Mouse (Mus musculus): Measurements from ENCODE around the gene Abhd10. TPM values are rescaled to one million over a fixed set of nuclear protein-coding genes. Genes with fewer than 3 reads are reported as not detected.

Abhd10 gene
- polyA plus RNA-seq, 1 experiment from 2014 or later, result 35.2 TPM

DNA sequence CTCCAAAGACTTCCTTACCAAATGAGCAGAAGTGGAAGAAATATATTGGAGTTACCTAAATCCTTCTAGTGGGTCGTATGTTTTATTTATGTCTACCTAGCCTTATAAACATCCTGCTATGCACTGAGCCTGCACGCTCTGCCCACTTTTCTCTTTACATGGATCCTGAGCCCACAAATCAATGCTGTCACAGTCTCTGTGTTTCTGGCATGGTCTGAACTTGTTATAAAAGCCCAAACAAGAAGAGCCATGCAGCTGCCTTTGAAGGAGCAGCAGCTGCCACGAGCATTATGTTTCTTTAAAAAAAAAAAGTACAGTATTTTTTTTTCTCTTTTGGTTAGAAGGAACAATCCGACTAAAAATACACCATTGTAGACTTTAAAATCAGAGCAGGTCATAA, 24.7 kb upstream of the Abhd10 start:
- H3K27ac ChIP-seq (ENCODE audit: low read length), result no peak overlapping the region
- H3K36me3 ChIP-seq (ENCODE audit: control insufficient read depth, insufficient read depth, low read length), result 0 out of 2 replicates have a peak, but pooled peaks cover 4% of the 10 kb centered on the region
- no peak overlapping the region for H3K4me3 ChIP-seq (ENCODE audit: low read length)
- ATAC-seq, result no peak
- 48% methylated on average over 4 of the region's 4 CpGs for WGBS
- no peak overlapping the region for H3K4me2 ChIP-seq (ENCODE audit: low read depth, low read length)
- H3K4me1 ChIP-seq (ENCODE audit: control insufficient read depth, insufficient read depth, low read length), result no peaks in the 10 kb centered on the region
- no peaks in the 10 kb centered on the region for H3K9me3 ChIP-seq (ENCODE audit: control insufficient read depth, low read length)
- no peaks in the 10 kb centered on the region for H3K27me3 ChIP-seq (replicated peaks; ENCODE audit: control insufficient read depth, insufficient read depth, low read length)
- H3K9ac ChIP-seq (ENCODE audit: low read depth, low read length), result no peak overlapping the region

DNA sequence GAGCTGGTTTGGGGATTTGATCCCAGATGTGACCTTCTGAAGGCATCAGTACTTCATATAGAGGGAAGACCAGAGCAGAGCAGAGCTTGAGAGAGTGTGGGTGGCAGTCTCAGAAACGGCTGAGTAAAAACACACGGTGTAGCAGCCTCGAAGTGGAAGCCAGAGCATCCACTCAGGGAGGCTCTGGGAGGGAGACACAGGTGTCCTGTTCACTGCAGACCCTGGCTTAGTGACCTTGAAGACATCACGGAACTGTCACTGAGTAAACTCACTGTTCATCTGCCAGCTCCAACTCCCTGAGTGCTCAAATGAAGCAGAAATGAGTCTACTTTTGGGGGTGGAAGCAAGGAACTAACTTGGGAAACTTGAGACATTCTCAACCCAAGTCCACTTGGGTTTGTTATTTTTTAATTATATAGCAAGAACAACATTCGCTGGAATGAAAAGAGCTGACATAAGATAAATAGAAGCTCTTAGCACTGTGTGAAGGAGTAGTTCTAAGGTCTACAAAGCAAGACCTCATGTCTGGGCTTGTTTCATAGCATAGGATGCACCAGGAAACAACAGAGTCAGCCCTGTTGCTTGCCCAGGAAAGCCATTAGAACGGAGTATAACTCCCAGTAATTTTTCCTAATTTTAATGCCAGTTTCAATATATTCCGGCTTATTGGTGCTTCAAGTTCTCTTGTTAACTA, 23.2 kb upstream of the Abhd10 start:
- 73% methylated on average over 7 of the region's 7 CpGs for WGBS

DNA sequence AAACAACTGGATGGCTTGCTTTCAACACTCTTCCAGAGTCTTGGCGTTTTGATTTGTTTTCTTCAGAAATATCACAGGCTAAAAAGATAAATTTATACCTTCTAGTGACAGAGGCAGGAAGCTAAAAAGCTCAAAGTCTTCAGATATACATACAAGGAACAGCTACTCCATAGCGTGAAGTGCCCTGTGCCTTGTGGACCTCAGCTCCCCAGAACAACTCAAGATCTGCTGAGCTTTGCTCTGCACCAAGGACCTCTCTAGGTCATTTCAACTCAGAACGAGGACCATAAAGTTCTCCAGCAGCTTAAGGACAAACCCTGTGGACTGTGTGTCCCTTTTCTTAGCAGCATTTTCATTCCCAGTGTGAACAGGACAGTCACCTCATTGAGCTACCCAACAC, 22.3 kb upstream of the Abhd10 start:
- no peak overlapping the region for H3K4me3 ChIP-seq (ENCODE audit: low read length)
- H3K4me2 ChIP-seq (ENCODE audit: low read depth, low read length), result no peak overlapping the region
- ATAC-seq, result no peak
- H3K4me1 ChIP-seq (ENCODE audit: control insufficient read depth, insufficient read depth, low read length), result no peaks in the 10 kb centered on the region
- no peak overlapping the region for H3K27ac ChIP-seq (ENCODE audit: low read length)
- H3K9me3 ChIP-seq (ENCODE audit: control insufficient read depth, low read length), result no peaks in the 10 kb centered on the region
- 84% methylated on average over 3 of the region's 3 CpGs for WGBS
- 0 out of 2 replicates have a peak, but pooled peaks cover 4% of the 10 kb centered on the region for H3K36me3 ChIP-seq (ENCODE audit: control insufficient read depth, insufficient read depth, low read length)
- no peaks in the 10 kb centered on the region for H3K27me3 ChIP-seq (replicated peaks; ENCODE audit: control insufficient read depth, insufficient read depth, low read length)
- no peak overlapping the region for H3K9ac ChIP-seq (ENCODE audit: low read depth, low read length)

More for the DNA sequence above, 23.2 kb upstream of the Abhd10 start:
- Histone ChIP-seq H3K9ac (ENCODE audit: low read depth, low read length) (no peak overlapping the region), H3K9me3 (ENCODE audit: control insufficient read depth, low read length) (no peaks in the 10 kb centered on the region), H3K27ac (ENCODE audit: low read length) (no peak overlapping the region), H3K27me3 (replicated peaks; ENCODE audit: control insufficient read depth, insufficient read depth, low read length) (no peaks in the 10 kb centered on the region), H3K4me3 (ENCODE audit: low read length) (no peak overlapping the region), H3K4me1 (ENCODE audit: control insufficient read depth, insufficient read depth, low read length) (no peaks in the 10 kb centered on the region), H3K4me2 (ENCODE audit: low read depth, low read length) (no peak overlapping the region), H3K36me3 (ENCODE audit: control insufficient read depth, insufficient read depth, low read length) (0 out of 2 replicates have a peak, but pooled peaks cover 4% of the 10 kb centered on the region)
- no peak for ATAC-seq

DNA sequence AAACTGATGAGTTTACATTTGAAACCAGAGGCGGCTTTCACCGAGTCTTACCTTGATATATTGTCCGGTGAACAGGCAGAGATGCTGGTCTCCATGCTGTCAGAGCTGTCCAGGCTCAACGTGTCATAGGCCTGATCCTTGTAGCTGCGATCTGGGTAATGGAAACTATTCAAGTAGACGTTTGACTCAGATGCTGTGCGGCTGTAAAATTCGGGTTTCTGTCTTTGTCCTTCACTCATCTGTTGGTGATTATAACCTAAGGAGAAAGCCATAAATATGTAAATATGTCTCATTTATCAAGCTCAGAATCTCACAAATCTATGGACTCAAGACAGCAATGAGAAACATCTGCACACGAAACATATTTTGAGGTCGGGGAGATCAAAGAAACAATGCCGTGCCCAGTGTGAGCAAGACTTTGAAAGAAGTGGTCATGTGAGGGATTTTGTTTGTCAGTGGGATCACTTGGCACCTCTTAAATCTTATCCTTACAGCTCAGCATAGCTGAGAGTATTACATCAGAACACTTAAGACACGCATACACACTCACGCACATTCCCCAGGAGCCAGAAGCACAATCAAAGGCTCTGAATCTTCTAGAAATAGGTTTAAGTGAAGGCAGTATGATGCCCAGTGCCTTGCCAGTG, 20.2 kb upstream of the Abhd10 start:
- no peak for ATAC-seq
- Histone ChIP-seq H3K4me1 (ENCODE audit: control insufficient read depth, insufficient read depth, low read length) (no peaks in the 10 kb centered on the region), H3K4me2 (ENCODE audit: low read depth, low read length) (no peak overlapping the region), H3K9me3 (ENCODE audit: control insufficient read depth, low read length) (no peaks in the 10 kb centered on the region), H3K4me3 (ENCODE audit: low read length) (no peak overlapping the region), H3K27ac (ENCODE audit: low read length) (no peak overlapping the region), H3K36me3 (ENCODE audit: control insufficient read depth, insufficient read depth, low read length) (0 out of 2 replicates have a peak, but pooled peaks cover 4% of the 10 kb centered on the region), H3K27me3 (replicated peaks; ENCODE audit: control insufficient read depth, insufficient read depth, low read length) (no peaks in the 10 kb centered on the region), H3K9ac (ENCODE audit: low read depth, low read length) (no peak overlapping the region)
- WGBS, result 85% methylated on average over 13 of the region's 13 CpGs

DNA sequence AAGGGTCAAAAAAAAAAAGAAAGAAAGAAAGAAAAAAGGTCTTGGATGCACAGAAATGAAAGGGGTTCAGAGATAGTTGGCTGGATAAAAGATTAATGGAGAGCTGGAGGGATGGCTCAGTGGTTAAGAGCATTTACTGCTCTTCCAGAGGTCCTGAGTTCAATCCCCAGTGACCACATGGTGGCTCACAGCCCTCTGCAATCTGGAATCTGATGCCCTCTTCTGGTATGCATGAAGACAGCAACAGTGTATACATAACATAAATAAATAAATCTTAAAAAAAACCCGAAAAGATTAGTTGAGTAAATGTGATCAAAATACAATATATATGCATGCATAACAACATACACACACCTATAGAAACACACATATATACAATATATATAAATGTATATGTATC, 18.7 kb upstream of the Abhd10 start:
- Histone ChIP-seq H3K27ac (ENCODE audit: low read length) (no peak overlapping the region), H3K9me3 (ENCODE audit: control insufficient read depth, low read length) (no peaks in the 10 kb centered on the region), H3K27me3 (replicated peaks; ENCODE audit: control insufficient read depth, insufficient read depth, low read length) (no peaks in the 10 kb centered on the region), H3K4me2 (ENCODE audit: low read depth, low read length) (no peak overlapping the region), H3K36me3 (ENCODE audit: control insufficient read depth, insufficient read depth, low read length) (peaks cover 4% of the 10 kb centered on the region; the same call in 1 of the 2 replicates), H3K4me1 (ENCODE audit: control insufficient read depth, insufficient read depth, low read length) (no peaks in the 10 kb centered on the region), H3K9ac (ENCODE audit: low read depth, low read length) (no peak overlapping the region), H3K4me3 (ENCODE audit: low read length) (no peak overlapping the region)
- WGBS, result 67% methylated on average over 1 of the region's 1 CpGs
- no peak for ATAC-seq

DNA sequence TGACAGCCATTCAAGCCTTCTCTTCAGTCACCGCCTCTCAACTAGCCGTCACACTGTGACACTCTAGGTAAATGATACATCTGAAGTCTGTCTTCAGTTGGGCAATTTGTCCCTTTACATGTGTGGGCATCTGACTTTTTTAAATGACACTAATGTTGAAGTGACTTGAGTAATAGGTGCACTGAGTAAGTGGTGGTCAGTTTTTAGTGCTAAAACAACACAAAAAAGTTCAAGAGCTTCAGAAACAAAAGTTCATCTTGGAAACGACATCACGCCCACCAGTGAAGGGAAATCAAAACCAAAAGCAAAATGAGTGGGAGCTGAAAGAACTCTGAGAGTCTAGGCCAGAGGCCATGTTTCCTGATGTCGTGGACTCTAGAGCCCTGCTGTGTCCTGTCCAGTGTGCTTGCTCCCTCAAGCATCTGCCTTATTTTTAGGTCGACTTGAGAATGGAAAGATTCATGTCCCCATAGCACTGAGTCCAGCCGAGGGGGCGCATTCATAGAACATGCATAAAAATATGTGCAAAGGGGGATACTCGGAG, 16.0 kb upstream of the Abhd10 start:
- WGBS, result 86% methylated on average over 9 of the region's 9 CpGs
- no peak for ATAC-seq
- H3K27me3 ChIP-seq (replicated peaks; ENCODE audit: control insufficient read depth, insufficient read depth, low read length), result no peaks in the 10 kb centered on the region
- no peaks in the 10 kb centered on the region; the same call in 1 of the 2 replicates for H3K36me3 ChIP-seq (ENCODE audit: control insufficient read depth, insufficient read depth, low read length)
- no peak overlapping the region for H3K27ac ChIP-seq (ENCODE audit: low read length)
- no peaks in the 10 kb centered on the region for H3K4me1 ChIP-seq (ENCODE audit: control insufficient read depth, insufficient read depth, low read length)
- no peaks in the 10 kb centered on the region for H3K9me3 ChIP-seq (ENCODE audit: control insufficient read depth, low read length)
- H3K4me2 ChIP-seq (ENCODE audit: low read depth, low read length), result no peak overlapping the region
- H3K9ac ChIP-seq (ENCODE audit: low read depth, low read length), result no peak overlapping the region
- no peak overlapping the region for H3K4me3 ChIP-seq (ENCODE audit: low read length)

DNA sequence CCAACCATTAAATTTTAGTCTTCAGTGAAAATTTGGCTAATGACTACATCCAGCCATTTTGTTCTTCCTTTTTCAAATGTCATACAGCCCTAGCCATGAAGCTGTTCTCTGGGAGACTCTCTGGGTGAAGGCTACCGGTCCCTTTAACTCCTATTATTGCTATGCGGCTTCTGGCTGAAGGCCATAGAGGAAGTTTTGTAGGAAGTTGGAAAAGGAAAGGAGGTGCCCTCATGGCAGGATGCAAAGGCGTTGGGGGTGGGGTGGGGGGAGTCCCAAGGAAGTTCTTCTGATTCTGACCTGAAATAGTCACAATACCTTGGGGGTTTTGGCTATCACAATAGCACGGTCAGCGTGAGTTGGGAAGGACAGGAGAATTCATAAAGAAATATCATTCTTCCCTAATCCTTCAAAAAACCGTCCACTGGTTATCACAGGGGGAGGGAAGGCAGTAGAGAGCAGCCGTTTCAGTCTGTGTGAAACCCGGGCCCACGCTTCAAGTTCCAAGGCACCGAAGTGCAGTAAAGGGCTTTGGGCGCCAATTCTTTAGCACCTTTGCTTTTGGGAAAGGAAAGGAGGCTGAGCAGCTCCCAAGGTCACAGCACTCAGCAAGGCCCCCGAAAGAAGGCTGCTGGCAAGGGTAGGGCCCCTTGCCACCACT, 14.8 kb upstream of the Abhd10 start:
- ATAC-seq, result peak; percentile 48
- no peaks in the 10 kb centered on the region for H3K9me3 ChIP-seq (ENCODE audit: control insufficient read depth, low read length)
- no peak overlapping the region for H3K4me3 ChIP-seq (ENCODE audit: low read length)
- no peaks in the 10 kb centered on the region; the same call in 1 of the 2 replicates for H3K36me3 ChIP-seq (ENCODE audit: control insufficient read depth, insufficient read depth, low read length)
- H3K4me1 ChIP-seq (ENCODE audit: control insufficient read depth, insufficient read depth, low read length), result no peaks in the 10 kb centered on the region
- no peak overlapping the region for H3K4me2 ChIP-seq (ENCODE audit: low read depth, low read length)
- H3K27me3 ChIP-seq (replicated peaks; ENCODE audit: control insufficient read depth, insufficient read depth, low read length), result no peaks in the 10 kb centered on the region
- WGBS, result 82% methylated on average over 12 of the region's 12 CpGs
- no peak overlapping the region for H3K9ac ChIP-seq (ENCODE audit: low read depth, low read length)
- peak overlapping the region; percentile 38; the same call in 1 of the 2 replicates for H3K27ac ChIP-seq (ENCODE audit: low read length)

DNA sequence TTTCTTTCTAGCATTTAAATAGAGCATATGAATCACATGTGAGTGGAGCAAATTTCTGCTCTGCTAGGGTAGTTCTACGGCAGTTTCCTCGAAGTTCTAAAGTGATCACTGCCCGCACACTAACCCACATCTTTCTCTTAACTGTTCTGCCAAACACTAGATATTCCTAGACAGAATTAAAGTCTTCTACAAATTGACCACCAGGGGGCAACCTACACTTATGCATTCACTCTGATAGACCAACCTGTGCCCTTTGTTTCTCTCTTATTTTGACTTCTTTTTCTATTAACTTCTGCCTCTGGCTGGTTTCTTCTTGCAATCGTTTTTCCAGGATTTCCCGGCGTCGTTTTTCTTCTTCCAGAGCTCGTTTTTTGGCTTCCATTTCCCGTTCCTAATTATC, 14.1 kb upstream of the Abhd10 start:
- Histone ChIP-seq H3K4me1 (ENCODE audit: control insufficient read depth, insufficient read depth, low read length) (no peaks in the 10 kb centered on the region), H3K4me2 (ENCODE audit: low read depth, low read length) (no peak overlapping the region), H3K9ac (ENCODE audit: low read depth, low read length) (no peak overlapping the region), H3K9me3 (ENCODE audit: control insufficient read depth, low read length) (no peaks in the 10 kb centered on the region), H3K4me3 (ENCODE audit: low read length) (no peak overlapping the region), H3K27ac (ENCODE audit: low read length) (no peak overlapping the region), H3K27me3 (replicated peaks; ENCODE audit: control insufficient read depth, insufficient read depth, low read length) (no peaks in the 10 kb centered on the region), H3K36me3 (ENCODE audit: control insufficient read depth, insufficient read depth, low read length) (peaks cover 3% of the 10 kb centered on the region; the same call in 1 of the 2 replicates)
- WGBS, result 38% methylated on average over 9 of the region's 9 CpGs
- ATAC-seq, result peak; percentile 65; the same call in 1 of the 2 replicates

DNA sequence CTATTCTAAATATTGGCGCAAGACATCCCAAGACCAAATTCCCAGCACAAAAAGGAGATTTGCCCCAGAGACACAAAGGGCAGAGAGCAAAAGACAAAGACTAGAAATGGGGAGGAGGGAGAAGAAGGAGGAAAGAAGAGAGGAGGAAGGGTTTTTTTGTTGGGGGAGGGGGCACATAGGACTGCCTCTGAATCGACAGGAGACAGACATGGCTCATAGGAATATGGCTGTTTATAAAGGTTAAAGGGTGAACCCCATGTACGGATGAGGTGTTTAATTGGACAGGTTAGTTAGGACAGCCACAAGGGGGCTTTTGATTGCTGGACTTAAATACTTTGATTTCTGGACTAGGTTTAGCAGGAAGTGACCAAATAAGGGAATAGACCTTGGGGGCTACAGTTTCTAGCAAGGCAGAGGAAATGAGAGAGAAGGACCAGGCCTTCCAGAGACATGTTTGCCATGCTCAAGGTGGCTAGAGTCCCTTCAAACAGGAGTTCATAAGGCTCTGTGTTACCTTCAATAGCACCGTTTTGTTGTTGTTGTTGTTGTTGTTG, 913 bp upstream of the Abhd10 start:
- Histone ChIP-seq H3K9me3 (ENCODE audit: control insufficient read depth, low read length) (no peaks in the 10 kb centered on the region), H3K4me1 (ENCODE audit: control insufficient read depth, insufficient read depth, low read length) (peaks cover 12% of the 10 kb centered on the region; the same call in 1 of the 2 replicates), H3K9ac (ENCODE audit: low read depth, low read length) (no peak overlapping the region), H3K27me3 (replicated peaks; ENCODE audit: control insufficient read depth, insufficient read depth, low read length) (no peaks in the 10 kb centered on the region), H3K27ac (ENCODE audit: low read length) (no peak overlapping the region), H3K36me3 (ENCODE audit: control insufficient read depth, insufficient read depth, low read length) (no peaks in the 10 kb centered on the region), H3K4me3 (ENCODE audit: low read length) (no peak overlapping the region), H3K4me2 (ENCODE audit: low read depth, low read length) (no peak overlapping the region)
- ATAC-seq, result no peak
- WGBS, result 59% methylated on average over 4 of the region's 4 CpGs

Data from intestine, embryonic 16.5 days (tissue).